Mouse (Mus musculus) hindbrain, embryonic 16.5 days (tissue): ENCODE results near the gene Nfix. TPM values are rescaled to one million over a fixed set of nuclear protein-coding genes. Genes with fewer than 3 reads are reported as not detected.

Experiments used
- ATAC-seq: fragments of 200-750 bp; cut with Nextera tagmentation; 2 replicates; pipeline ENCODE4 v1.8.0; 2017; ENCODE audit warnings: moderate TSS enrichment, moderate library complexity
- H3K27ac ChIP-seq: fragments of 300-500 bp; sonication (generic); 2 replicates; pipeline ENCODE4 v1.5.1; 2014; ENCODE audit warnings: low read depth, mild to moderate bottlenecking, control low read depth, low read length, moderate library complexity
- H3K27me3 ChIP-seq: fragments of 300-500 bp; sonication (generic); replicated peaks from 2 replicates; pipeline ENCODE4 v1.6.1; 2014; ENCODE audit warnings: low read length; ENCODE audit not compliant: control insufficient read depth, insufficient read depth
- H3K36me3 ChIP-seq: fragments of 300-500 bp; sonication (generic); 2 replicates; pipeline ENCODE4 v1.6.1; 2014; ENCODE audit warnings: mild to moderate bottlenecking, low read length, moderate library complexity, mixed read lengths; ENCODE audit not compliant: control insufficient read depth, insufficient read depth
- H3K4me1 ChIP-seq: fragments of 300-500 bp; sonication (generic); 2 replicates; pipeline ENCODE4 v1.6.1; 2014; ENCODE audit warnings: low read depth, low read length; ENCODE audit not compliant: control insufficient read depth, insufficient read depth
- H3K4me2 ChIP-seq: fragments of 300-500 bp; sonication (generic); 2 replicates; pipeline ENCODE4 v1.6.1; 2014; ENCODE audit warnings: mild to moderate bottlenecking, low read length, control low read depth, moderate library complexity
- H3K4me3 ChIP-seq: fragments of 300-500 bp; sonication (generic); 2 replicates; pipeline ENCODE4 v1.5.1; 2014; ENCODE audit warnings: mild to moderate bottlenecking, low read length, control low read depth, moderate library complexity
- H3K9ac ChIP-seq: fragments of 300-500 bp; sonication (generic); 2 replicates; pipeline ENCODE4 v1.6.1; 2014; ENCODE audit warnings: low read depth, mild to moderate bottlenecking, control low read depth, low read length, moderate library complexity
- H3K9me3 ChIP-seq: fragments of 300-500 bp; sonication (generic); 2 replicates; pipeline ENCODE4 v1.6.1; 2014; ENCODE audit warnings: mild to moderate bottlenecking, low read length, moderate library complexity; ENCODE audit not compliant: control insufficient read depth
- WGBS: fragments of 180-500 bp; shearing (Covaris S2); extraction: QIAGEN DNeasy Blood & Tissue Kit; methylation state at CpG from one replicate; pipeline ENCODE4 v1.1.7; 2014; 5-methylcytosine and 5-hydroxymethylcytosine counted together
- polyA plus RNA-seq: library from polyadenylated mRNA; unstranded; fragments of >200 nt; fragmentation: Nextera tagmentation; extraction: Ambion mirVana; gene quantifications from 2 replicates; pipeline ENCODE4 v1.2.1, GENCODE M21; 2015

Gene Nfix
- polyA plus RNA-seq, 1 experiment from 2014 or later: 109 TPM

DNA sequence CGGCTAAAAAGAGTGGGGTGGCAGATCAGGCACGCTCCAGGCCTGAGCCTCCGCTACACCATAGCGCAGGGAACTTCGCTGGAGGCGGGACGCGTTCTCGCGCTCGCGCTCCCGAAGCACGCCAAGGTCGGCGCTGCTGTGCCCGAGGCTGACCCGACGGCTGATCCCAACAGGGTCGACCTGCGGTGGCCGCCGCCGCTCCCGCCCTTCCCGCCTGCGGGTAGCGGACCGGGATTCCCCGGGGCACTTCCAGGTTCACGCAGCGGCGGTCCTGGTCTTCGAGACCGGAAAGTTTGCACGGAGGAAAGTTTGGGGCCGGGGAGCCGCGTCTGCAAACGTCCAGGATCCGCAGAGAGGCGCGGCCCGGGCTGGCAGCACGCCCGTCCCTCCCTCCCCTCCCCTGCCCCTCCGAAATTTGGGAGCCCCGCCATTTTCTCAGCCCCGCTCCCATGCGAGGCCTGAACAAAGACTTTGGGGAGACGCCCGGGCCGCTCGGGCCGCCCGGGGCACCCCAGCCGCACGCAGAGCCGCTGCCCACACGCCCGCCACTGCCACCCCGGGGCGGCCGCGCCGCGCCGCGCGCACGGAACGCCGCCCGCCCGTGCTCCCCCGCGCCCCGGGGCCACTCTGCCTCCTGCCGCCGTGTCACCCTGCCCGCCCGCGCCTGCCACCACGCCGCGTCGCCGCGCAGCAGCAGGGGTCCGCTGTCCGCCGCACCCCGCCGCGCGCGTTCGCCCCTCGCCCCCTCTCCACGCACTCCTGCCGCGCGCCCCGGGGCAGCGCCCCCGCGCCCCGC, 810 bp downstream of the Nfix start:
- H3K4me1 ChIP-seq: peaks cover 20% of the 10 kb centered on the region
- WGBS: under 1% methylated on average over 54 of the region's 108 CpGs
- H3K4me2 ChIP-seq: peak overlapping the region; percentile 92
- H3K36me3 ChIP-seq: no peaks in the 10 kb centered on the region
- no peaks in the 10 kb centered on the region for H3K9me3 ChIP-seq
- H3K4me3 ChIP-seq: peak overlapping the region; percentile 80
- peak overlapping the region; percentile 91 for H3K27ac ChIP-seq
- H3K9ac ChIP-seq: peak overlapping the region; percentile 88
- no peak for ATAC-seq
- peaks cover 33% of the 10 kb centered on the region for H3K27me3 ChIP-seq

DNA sequence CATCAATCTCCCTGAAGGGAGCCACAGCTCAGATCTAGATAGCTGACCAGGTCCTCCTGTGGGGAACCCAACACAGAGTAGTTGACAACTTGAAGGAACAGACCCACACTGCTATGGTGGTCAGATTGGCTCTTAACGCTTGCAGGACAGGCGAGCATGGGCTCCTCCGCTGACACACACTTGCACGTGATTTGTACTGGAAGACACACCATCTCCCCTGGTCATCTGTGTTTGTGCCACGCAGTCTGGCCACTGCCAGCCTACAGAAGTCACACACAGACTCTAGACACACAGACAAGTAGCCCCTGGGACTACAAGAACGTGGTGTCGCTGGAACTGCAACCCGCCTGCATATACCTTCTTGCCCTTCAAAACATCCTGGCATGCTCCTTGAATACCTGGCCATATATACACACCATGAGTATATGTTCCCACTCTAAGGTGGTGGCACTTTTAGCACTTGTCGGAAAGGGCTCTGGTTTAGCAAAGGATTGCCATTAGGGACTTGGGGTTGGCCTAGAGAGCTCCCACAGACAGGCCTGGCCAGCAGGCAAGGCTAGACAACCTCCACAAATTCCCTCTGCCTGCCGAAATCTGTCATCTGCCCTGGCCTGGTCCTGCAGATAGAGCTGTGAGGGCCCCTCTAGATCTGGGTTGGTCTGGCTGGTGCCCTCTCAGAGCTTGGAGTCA, 1.6 kb downstream of the Nfix start:
- Histone ChIP-seq H3K27ac (peak overlapping the region; percentile 91), H3K9me3 (no peaks in the 10 kb centered on the region), H3K9ac (peak overlapping the region; percentile 88), H3K4me3 (peak overlapping the region; percentile 80), H3K36me3 (no peaks in the 10 kb centered on the region), H3K4me1 (peaks cover 20% of the 10 kb centered on the region), H3K4me2 (peak overlapping the region; percentile 92), H3K27me3 (peaks cover 33% of the 10 kb centered on the region)
- ATAC-seq: no peak
- 30% methylated on average over 10 of the region's 10 CpGs for whole genome bisulfite sequencing

DNA sequence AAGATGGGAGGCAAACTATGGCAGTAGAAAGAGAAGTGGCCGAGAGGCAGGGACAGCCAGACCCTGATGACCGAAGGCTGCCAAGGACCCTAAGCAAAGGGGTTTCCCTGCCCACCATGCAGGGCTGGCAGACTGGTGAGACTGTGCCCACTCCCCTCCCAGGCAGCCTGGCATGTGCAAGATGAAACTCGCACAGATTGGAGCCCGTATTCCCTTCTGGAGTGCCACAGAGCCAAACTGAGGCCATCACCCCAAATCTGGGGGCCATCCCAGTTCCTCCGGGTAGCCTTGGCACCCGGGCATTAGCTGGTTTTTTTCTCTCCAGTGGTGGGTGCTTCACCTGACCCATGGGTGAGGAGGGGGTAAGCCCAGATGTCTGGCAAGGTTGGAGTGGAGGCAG, 2.2 kb downstream of the Nfix start:
- WGBS: 51% methylated on average over 6 of the region's 6 CpGs
- no peaks in the 10 kb centered on the region for H3K36me3 ChIP-seq
- H3K9ac ChIP-seq: peak overlapping the region; percentile 88
- peaks cover 29% of the 10 kb centered on the region for H3K27me3 ChIP-seq
- H3K4me3 ChIP-seq: peak overlapping the region; percentile 80
- peaks cover 20% of the 10 kb centered on the region for H3K4me1 ChIP-seq
- H3K4me2 ChIP-seq: peak overlapping the region; percentile 92
- H3K9me3 ChIP-seq: no peaks in the 10 kb centered on the region
- H3K27ac ChIP-seq: peak overlapping the region; percentile 91
- no peak for ATAC-seq

GRCm38 (mm10) chr8:84797256-84797797, 2.8 kb downstream of the Nfix start:
- Histone ChIP-seq H3K9ac (peak overlapping the region; percentile 88), H3K4me3 (no peak overlapping the region), H3K27ac (peak overlapping the region; percentile 91), H3K36me3 (no peaks in the 10 kb centered on the region), H3K4me2 (peak overlapping the region; percentile 92), H3K4me1 (peaks cover 20% of the 10 kb centered on the region), H3K27me3 (peaks cover 25% of the 10 kb centered on the region), H3K9me3 (no peaks in the 10 kb centered on the region)
- 71% methylated on average over 15 of the region's 15 CpGs for WGBS
- ATAC-seq: no peak

DNA sequence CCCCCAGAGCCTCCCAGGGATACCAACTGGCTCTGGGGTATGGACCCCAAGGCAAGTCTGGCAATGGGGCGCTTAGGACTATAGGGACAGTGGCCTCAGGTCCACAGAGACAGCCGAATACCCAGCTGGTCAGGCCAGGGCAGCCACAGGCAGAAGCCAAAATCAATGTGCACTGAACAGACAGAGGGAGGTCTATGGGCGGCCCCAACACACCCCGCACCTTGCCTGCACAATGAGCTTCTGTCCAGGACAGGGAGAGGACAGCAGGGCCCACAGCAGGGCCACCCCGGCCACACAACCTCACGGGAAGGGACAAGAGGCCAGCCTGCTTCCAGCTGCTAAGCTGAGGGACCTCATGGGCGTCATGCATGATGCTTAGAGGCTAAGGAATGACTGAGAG, 5.7 kb downstream of the Nfix start:
- H3K27me3 ChIP-seq: peaks cover 35% of the 10 kb centered on the region
- H3K36me3 ChIP-seq: no peaks in the 10 kb centered on the region
- no peaks in the 10 kb centered on the region for H3K9me3 ChIP-seq
- H3K4me2 ChIP-seq: peak overlapping the region; percentile 30
- H3K4me3 ChIP-seq: no peak overlapping the region
- ATAC-seq: peak; percentile 60
- 37% methylated on average over 7 of the region's 7 CpGs for WGBS
- peaks cover 28% of the 10 kb centered on the region for H3K4me1 ChIP-seq
- peak overlapping the region; percentile 4; the same call in 1 of the 2 replicates for H3K9ac ChIP-seq
- H3K27ac ChIP-seq: peak overlapping the region; percentile 75

DNA sequence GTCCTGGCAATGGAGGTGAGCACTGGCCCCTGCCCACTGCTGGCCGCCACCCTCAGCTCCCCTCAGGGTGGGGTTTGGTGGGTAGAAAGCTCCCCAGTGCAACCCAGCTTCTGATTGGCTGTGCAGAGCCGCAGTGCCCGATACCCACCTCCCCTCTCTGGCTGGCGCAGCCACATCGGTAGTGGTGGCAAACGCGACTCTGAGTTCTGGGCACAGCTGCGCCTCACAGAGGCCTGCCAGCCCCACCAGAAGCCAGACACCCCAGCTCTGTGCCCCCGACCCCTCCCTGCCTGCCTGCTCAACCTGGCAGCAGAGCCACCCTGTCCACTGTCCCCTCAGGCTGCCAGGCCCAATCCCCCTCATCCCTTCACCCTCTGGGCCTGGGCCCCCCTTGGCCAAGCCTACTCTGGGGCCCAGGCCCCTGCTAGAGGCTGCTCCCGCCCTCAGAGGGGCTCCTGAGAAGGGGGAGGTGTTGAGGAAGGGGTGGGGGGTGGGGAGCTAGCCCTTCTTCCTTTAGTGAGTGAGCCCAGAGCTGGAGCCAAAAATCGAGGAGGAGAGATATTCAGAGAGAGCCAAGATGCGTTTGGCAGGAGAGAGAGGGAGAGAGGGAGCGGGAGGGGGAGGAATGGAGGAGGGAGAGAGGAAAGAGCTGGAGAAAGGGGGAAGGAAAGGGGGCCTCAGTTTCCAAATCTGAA, 6.2 kb downstream of the Nfix start:
- ATAC-seq: peak; percentile 90
- no peaks in the 10 kb centered on the region for H3K36me3 ChIP-seq
- H3K9ac ChIP-seq: peak overlapping the region; percentile 13; the same call in 1 of the 2 replicates
- peak overlapping the region; percentile 75 for H3K27ac ChIP-seq
- H3K9me3 ChIP-seq: no peaks in the 10 kb centered on the region
- H3K4me2 ChIP-seq: peak overlapping the region; percentile 35
- no peak overlapping the region for H3K4me3 ChIP-seq
- 38% methylated on average over 13 of the region's 13 CpGs for WGBS
- H3K27me3 ChIP-seq: peaks cover 37% of the 10 kb centered on the region
- peaks cover 27% of the 10 kb centered on the region for H3K4me1 ChIP-seq

DNA sequence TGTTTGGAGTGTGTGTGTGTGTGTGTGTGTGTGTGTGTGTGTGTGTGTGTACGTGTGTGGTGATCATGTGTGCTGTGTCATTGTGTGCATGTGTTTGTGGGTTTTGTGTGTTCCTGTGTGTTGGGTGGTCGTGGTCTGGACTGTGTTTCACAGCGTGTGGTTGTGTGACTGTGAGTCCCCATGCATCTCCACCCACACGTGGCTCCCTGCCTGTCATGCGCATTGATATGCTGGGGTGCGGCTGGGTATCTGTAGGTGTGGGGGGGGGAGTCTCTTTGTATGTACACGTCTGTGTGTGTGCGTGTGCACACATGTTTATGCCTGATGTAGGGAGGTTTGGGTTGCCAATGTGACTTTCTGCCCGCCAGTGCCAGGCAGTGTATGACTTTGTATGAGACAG, 7.0 kb downstream of the Nfix start:
- peak overlapping the region; percentile 75 for H3K27ac ChIP-seq
- 80% methylated on average over 9 of the region's 9 CpGs for WGBS
- no peaks in the 10 kb centered on the region for H3K36me3 ChIP-seq
- peaks cover 37% of the 10 kb centered on the region for H3K27me3 ChIP-seq
- H3K4me1 ChIP-seq: peaks cover 34% of the 10 kb centered on the region
- no peak for ATAC-seq
- no peaks in the 10 kb centered on the region for H3K9me3 ChIP-seq
- no peak overlapping the region for H3K4me2 ChIP-seq
- H3K4me3 ChIP-seq: no peak overlapping the region
- no peak overlapping the region for H3K9ac ChIP-seq

- no peak for ATAC-seq
- no peaks in the 10 kb centered on the region for H3K36me3 ChIP-seq
- 79% methylated on average over 12 of the region's 12 CpGs for WGBS
- no peaks in the 10 kb centered on the region for H3K9me3 ChIP-seq
- peaks cover 35% of the 10 kb centered on the region for H3K27me3 ChIP-seq
- H3K9ac ChIP-seq: no peak overlapping the region
- peaks cover 40% of the 10 kb centered on the region for H3K4me1 ChIP-seq
- no peak overlapping the region for H3K4me2 ChIP-seq
- H3K27ac ChIP-seq: peak overlapping the region; percentile 45
- H3K4me3 ChIP-seq: no peak overlapping the region
These were observed 7.7 kb downstream of the Nfix start for GRCm38 (mm10) chr8:84792429-84792947.
